Mouse (Mus musculus): ENCODE measurements around the gene Gal3st2c.

GRCm38 (mm10) chr1:94055966-94056365, 65.7 kb downstream of the Gal3st2c start:
- TF ChIP-seq EP300 (IDR thresholded peaks at IDR 0.05; ENCODE audit: insufficient read depth, low read depth, low read length) (no peak), POLR2A (IDR thresholded peaks at IDR 0.05; ENCODE audit: insufficient read depth, low read length) (no peak), CTCF (IDR thresholded peaks at IDR 0.05; ENCODE audit: low read depth, low read length) (no peak)

All from ES-Bruce4 (cell line).